Mouse (Mus musculus) G1E (cell line): Measurements from ENCODE around the gene Klk1b11.

Experiments used
- CTCF ChIP-seq: IDR thresholded peaks from 2 replicates; pipeline ENCODE4 v1.5.1; 2012; ENCODE audit warnings: low read depth, low read length, inconsistent platforms, mixed read lengths
- GATA1 ChIP-seq: IDR thresholded peaks from 2 replicates; pipeline ENCODE4 v1.6.1; 2012; ENCODE audit warnings: borderline replicate concordance, low read length, inconsistent platforms, mixed read lengths

- TF ChIP-seq CTCF (no peak), GATA1 (no peak)
These were observed 19.4 kb downstream of the Klk1b11 start for GRCm38 (mm10) chr7:44015071-44015470.
